Mouse (Mus musculus) ES-E14 (cell line): ENCODE measurements around the gene St8sia1.

ENCODE experiments used
- CHD2 ChIP-seq: IDR thresholded peaks from 2 replicates; pipeline ENCODE4 v1.6.1; 2014; ENCODE audit warnings: mild to moderate bottlenecking, low read depth, low read length, inconsistent platforms
- HCFC1 ChIP-seq: IDR thresholded peaks from 2 replicates; pipeline ENCODE4 v1.6.1; 2012; ENCODE audit warnings: low read length, inconsistent platforms, borderline replicate concordance; ENCODE audit not compliant: insufficient read depth
- MAFK ChIP-seq: IDR thresholded peaks from 2 replicates; pipeline ENCODE4 v1.6.1; 2014; ENCODE audit warnings: mild to moderate bottlenecking, low read depth, low read length, inconsistent platforms; ENCODE audit not compliant: insufficient read depth
- ZC3H11A ChIP-seq: IDR thresholded peaks from 2 replicates; pipeline ENCODE4 v1.6.1; 2012; ENCODE audit warnings: low read depth, mild to moderate bottlenecking, inconsistent platforms, low read length, borderline replicate concordance
- ZNF384 ChIP-seq: IDR thresholded peaks from 2 replicates; pipeline ENCODE4 v1.6.1; 2012; ENCODE audit warnings: low read depth, low read length, inconsistent platforms

DNA sequence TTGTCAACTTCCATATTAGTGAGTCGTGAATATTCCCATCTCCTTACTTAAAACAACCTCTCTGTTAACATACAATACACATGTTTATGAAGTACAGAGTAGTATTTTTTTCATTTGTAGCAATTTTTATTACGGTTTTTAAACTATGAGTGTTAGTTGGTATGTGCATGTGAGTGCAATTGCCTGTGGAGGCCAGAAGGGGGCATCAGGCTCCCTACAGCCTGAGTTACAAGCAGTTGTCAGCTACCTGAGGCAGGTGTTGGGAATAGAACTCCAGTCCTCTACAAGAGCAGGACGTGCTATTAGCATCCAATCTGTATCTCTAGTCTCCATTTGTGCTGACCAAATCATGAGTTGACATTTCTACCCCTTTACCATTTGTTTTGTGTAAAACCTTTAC is 19.8 kb downstream of the St8sia1 start:
- TF ChIP-seq HCFC1 (no peak), MAFK (no peak), ZNF384 (no peak), ZC3H11A (peak; percentile 36; the same call in 1 of the 2 replicates), CHD2 (no peak)
